Mouse (Mus musculus) forebrain, embryonic 14.5 days (tissue): ENCODE measurements around the gene Mdga1. TPM values are rescaled to one million over a fixed set of nuclear protein-coding genes. Genes with fewer than 3 reads are reported as not detected.

ENCODE experiments used
- ATAC-seq: fragments of 200-750 bp; cut with Nextera tagmentation; 2 replicates; pipeline ENCODE4 v1.8.0; 2017; ENCODE audit warnings: mild to moderate bottlenecking, moderate library complexity
- DNase-seq: peaks from one replicate; pipeline ENCODE4 v3.0.0-alpha.2; 2015; ENCODE audit warnings: low spot score
- H3K27ac ChIP-seq: fragments of 300-500 bp; sonication (generic); 2 replicates; pipeline ENCODE4 v1.5.1; 2014; ENCODE audit warnings: low read depth, mild to moderate bottlenecking, control low read depth, low read length, moderate library complexity
- H3K27me3 ChIP-seq: fragments of 300-500 bp; sonication (generic); replicated peaks from 2 replicates; pipeline ENCODE4 v1.6.1; 2014; ENCODE audit warnings: low read length, control low read depth, mixed read lengths; ENCODE audit not compliant: control insufficient read depth, insufficient read depth
- H3K36me3 ChIP-seq: fragments of 300-500 bp; sonication (generic); 2 replicates; pipeline ENCODE4 v1.6.1; 2014; ENCODE audit warnings: low read length, control low read depth; ENCODE audit not compliant: control insufficient read depth, insufficient read depth
- H3K4me1 ChIP-seq: fragments of 300-500 bp; sonication (generic); 2 replicates; pipeline ENCODE4 v1.6.1; 2014; ENCODE audit warnings: antibody characterized with exemption, low read length, control low read depth; ENCODE audit not compliant: control insufficient read depth, insufficient read depth
- H3K4me2 ChIP-seq: fragments of 300-500 bp; sonication (generic); 2 replicates; pipeline ENCODE4 v1.6.1; 2014; ENCODE audit warnings: mild to moderate bottlenecking, control low read depth, low read length
- H3K4me3 ChIP-seq: fragments of 300-500 bp; sonication (generic); 2 replicates; pipeline ENCODE4 v1.5.1; 2014; ENCODE audit warnings: low read depth, low read length, control low read depth
- H3K9ac ChIP-seq: fragments of 300-500 bp; sonication (generic); 2 replicates; pipeline ENCODE4 v1.6.1; 2014; ENCODE audit warnings: mild to moderate bottlenecking, low read length, control low read depth, moderate library complexity
- H3K9me3 ChIP-seq: fragments of 300-500 bp; sonication (generic); replicated peaks from 2 replicates; pipeline ENCODE4 v1.6.1; 2016; ENCODE audit warnings: low read length, control low read depth, mixed read lengths; ENCODE audit not compliant: control insufficient read depth
- WGBS: fragments of 180-500 bp; shearing (Covaris S2); extraction: QIAGEN DNeasy Blood & Tissue Kit; methylation state at CpG from one replicate; pipeline ENCODE4 v1.1.7; 2014; 5-methylcytosine and 5-hydroxymethylcytosine counted together
- polyA plus RNA-seq: library from polyadenylated mRNA; unstranded; fragments of >200 nt; fragmentation: Nextera tagmentation; extraction: Ambion mirVana; gene quantifications from 2 replicates; pipeline ENCODE4 v1.2.1, GENCODE M21; 2014

Mdga1 gene
- polyA plus RNA-seq, 1 experiment from 2014 or later, result 9.4 TPM

GRCm38 (mm10) chr17:29858764-29859163, 111.1 kb downstream of the Mdga1 start:
- Histone ChIP-seq H3K9ac (no peak overlapping the region), H3K4me2 (no peak overlapping the region), H3K4me3 (no peak overlapping the region), H3K27ac (no peak overlapping the region), H3K27me3 (no peaks in the 10 kb centered on the region), H3K36me3 (0 out of 2 replicates have a peak, but pooled peaks cover 7% of the 10 kb centered on the region), H3K4me1 (peaks cover 13% of the 10 kb centered on the region), H3K9me3 (no peaks in the 10 kb centered on the region)
- DNase-seq, result no peak
- ATAC-seq, result no peak
- 90% methylated on average over 3 of the region's 3 CpGs for WGBS

GRCm38 (mm10) chr17:29855702-29856580, 113.9 kb downstream of the Mdga1 start:
- Histone ChIP-seq H3K9me3 (no peaks in the 10 kb centered on the region), H3K4me1 (peaks cover 13% of the 10 kb centered on the region), H3K27ac (peak overlapping the region; percentile 44; the same call in 1 of the 2 replicates), H3K9ac (no peak overlapping the region), H3K27me3 (no peaks in the 10 kb centered on the region), H3K4me3 (no peak overlapping the region), H3K36me3 (0 out of 2 replicates have a peak, but pooled peaks cover 8% of the 10 kb centered on the region), H3K4me2 (no peak overlapping the region)
- DNase-seq (peak; percentile 51), ATAC-seq (peak; percentile 37; the same call in 1 of the 2 replicates)
- 68% methylated on average over 18 of the region's 18 CpGs for WGBS

- no peaks in the 10 kb centered on the region for H3K27me3 ChIP-seq
- 98% methylated on average over 4 of the region's 4 CpGs for WGBS
- ATAC-seq (no peak), DNase-seq (no peak)
- H3K9me3 ChIP-seq, result no peaks in the 10 kb centered on the region
- peaks cover 13% of the 10 kb centered on the region for H3K4me1 ChIP-seq
- peaks cover 15% of the 10 kb centered on the region; the same call in 1 of the 2 replicates for H3K36me3 ChIP-seq
- H3K4me2 ChIP-seq, result no peak overlapping the region
- no peak overlapping the region for H3K4me3 ChIP-seq
- no peak overlapping the region for H3K27ac ChIP-seq
- H3K9ac ChIP-seq, result no peak overlapping the region
Measured at GRCm38 (mm10) chr17:29854835-29855234, 115.1 kb downstream of the Mdga1 start.

GRCm38 (mm10) chr17:29854388-29854787, 115.5 kb downstream of the Mdga1 start:
- peaks cover 20% of the 10 kb centered on the region; the same call in 1 of the 2 replicates for H3K36me3 ChIP-seq
- no peaks in the 10 kb centered on the region for H3K27me3 ChIP-seq
- peaks cover 13% of the 10 kb centered on the region for H3K4me1 ChIP-seq
- no peaks in the 10 kb centered on the region for H3K9me3 ChIP-seq
- no peak for DNase-seq
- no peak overlapping the region for H3K9ac ChIP-seq
- 63% methylated on average over 6 of the region's 6 CpGs for WGBS
- no peak overlapping the region for H3K27ac ChIP-seq
- no peak overlapping the region for H3K4me3 ChIP-seq
- no peak overlapping the region for H3K4me2 ChIP-seq
- ATAC-seq, result no peak

GRCm38 (mm10) chr17:29852846-29853486, 116.9 kb downstream of the Mdga1 start:
- H3K4me3 ChIP-seq, result no peak overlapping the region
- H3K9me3 ChIP-seq, result no peaks in the 10 kb centered on the region
- WGBS, result 55% methylated on average over 8 of the region's 8 CpGs
- ATAC-seq, result no peak
- H3K27me3 ChIP-seq, result no peaks in the 10 kb centered on the region
- H3K27ac ChIP-seq, result no peak overlapping the region
- no peak overlapping the region for H3K9ac ChIP-seq
- H3K4me2 ChIP-seq, result no peak overlapping the region
- peaks cover 20% of the 10 kb centered on the region; the same call in 1 of the 2 replicates for H3K36me3 ChIP-seq
- DNase-seq, result peak; percentile 65
- peaks cover 13% of the 10 kb centered on the region for H3K4me1 ChIP-seq

- Histone ChIP-seq H3K4me2 (no peak overlapping the region), H3K9ac (no peak overlapping the region), H3K36me3 (peaks cover 34% of the 10 kb centered on the region; the same call in 1 of the 2 replicates), H3K27ac (no peak overlapping the region), H3K4me3 (no peak overlapping the region), H3K9me3 (no peaks in the 10 kb centered on the region), H3K4me1 (no peaks in the 10 kb centered on the region), H3K27me3 (no peaks in the 10 kb centered on the region)
- ATAC-seq (0 out of 2 replicates have a peak, but pooled peaks have one; percentile 11), DNase-seq (no peak)
- 82% methylated on average over 13 of the region's 13 CpGs for whole genome bisulfite sequencing
Measured at GRCm38 (mm10) chr17:29849436-29849797, 120.5 kb downstream of the Mdga1 start.

- 32% methylated on average over 17 of the region's 17 CpGs for WGBS
- no peak overlapping the region for H3K9ac ChIP-seq
- ATAC-seq (peak; percentile 41; the same call in 1 of the 2 replicates), DNase-seq (peak; percentile 72)
- H3K4me1 ChIP-seq, result no peaks in the 10 kb centered on the region
- H3K36me3 ChIP-seq, result peaks cover 34% of the 10 kb centered on the region; the same call in 1 of the 2 replicates
- H3K27ac ChIP-seq, result no peak overlapping the region
- H3K4me3 ChIP-seq, result no peak overlapping the region
- no peaks in the 10 kb centered on the region for H3K27me3 ChIP-seq
- no peaks in the 10 kb centered on the region for H3K9me3 ChIP-seq
- no peak overlapping the region for H3K4me2 ChIP-seq
Measured at GRCm38 (mm10) chr17:29848793-29849435, 121.0 kb downstream of the Mdga1 start.

- Histone ChIP-seq H3K9ac (no peak overlapping the region), H3K36me3 (peaks cover 34% of the 10 kb centered on the region; the same call in 1 of the 2 replicates), H3K4me1 (peaks cover 2% of the 10 kb centered on the region), H3K27ac (no peak overlapping the region), H3K4me2 (no peak overlapping the region), H3K9me3 (no peaks in the 10 kb centered on the region), H3K4me3 (no peak overlapping the region), H3K27me3 (no peaks in the 10 kb centered on the region)
- ATAC-seq, result no peak
- WGBS, result 81% methylated on average over 8 of the region's 8 CpGs
- DNase-seq, result no peak
Measured at GRCm38 (mm10) chr17:29847291-29847690, 122.6 kb downstream of the Mdga1 start.
